Mouse (Mus musculus): ENCODE measurements at regions not wholly inside any gene's neighbourhood (a gene's known extent, or its start where the extent isn't known, plus 50 kb on each side); places are given as distances from the start of the nearest gene placed in this dataset.

DNA sequence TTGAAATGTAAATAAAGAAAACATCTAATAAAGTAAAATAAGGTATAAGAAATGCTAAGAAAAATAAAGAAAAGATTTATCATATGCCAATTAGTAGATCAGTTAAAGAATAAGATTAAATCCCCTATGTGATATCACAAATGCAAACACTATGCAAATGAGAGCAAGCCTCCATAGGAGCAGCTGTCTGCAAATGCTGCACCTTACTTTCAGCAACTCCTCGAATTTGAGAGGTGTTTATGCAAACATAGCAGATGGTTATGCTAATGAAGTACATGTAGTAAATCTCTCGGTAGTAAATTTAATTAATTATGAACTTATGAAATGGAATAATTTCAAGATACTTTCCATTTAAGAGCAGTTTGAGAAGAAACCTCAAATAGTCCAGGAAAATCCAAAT, 396.8 kb downstream of the G6pd2 start:
- no peak for TF ChIP-seq CTCF (IDR thresholded peaks at IDR 0.05; ENCODE audit: low read depth)
- no peak overlapping the region for H3K27ac ChIP-seq
- no peaks in the 10 kb centered on the region for H3K4me1 ChIP-seq (ENCODE audit: insufficient read depth, low read length)
- WGBS, result 41% methylated on average over 2 of the region's 2 CpGs
- H3K27me3 ChIP-seq (ENCODE audit: insufficient read depth, low read length), result no peaks in the 10 kb centered on the region
- no peaks in the 10 kb centered on the region for H3K9me3 ChIP-seq (ENCODE audit: low read length)
- ATAC-seq (no peak), DNase-seq (ENCODE audit: low spot score) (no peak)
- no peaks in the 10 kb centered on the region for H3K36me3 ChIP-seq (ENCODE audit: insufficient read depth, low read length)
- no peak overlapping the region for H3K4me3 ChIP-seq (ENCODE audit: low read length)
- H3K4me2 ChIP-seq (ENCODE audit: low read depth, low read length), result no peak overlapping the region
- H3K9ac ChIP-seq (replicated peaks; ENCODE audit: low read length), result no peak overlapping the region
